Mouse (Mus musculus): ENCODE data around the gene Pigo.
A peak's percentile ranks its signal among the peaks of the same experiment; 100 is the strongest.

The Pigo gene

GRCm38 (mm10) chr4:43025084-43025960 lies at the start of gene Pigo:
Pigo (minus strand) TSS chr4:43025819.
- peak; percentile 91 to 92 for DNase-seq

- no peak for DNase-seq
Observed at GRCm38 (mm10) chr4:43074923-43075322, 49.3 kb upstream of the Pigo start.

- DNase-seq, result no peak
Observed at GRCm38 (mm10) chr4:43065471-43065870, 39.9 kb upstream of the Pigo start.

GRCm38 (mm10) chr4:43060286-43060685 lies 34.7 kb upstream of the Pigo start:
- no peak for DNase-seq

GRCm38 (mm10) chr4:43059697-43060096 lies 34.1 kb upstream of the Pigo start:
- DNase-seq, result no peak

- DNase-seq, result peak; percentile 39 to 54
Observed at GRCm38 (mm10) chr4:43058753-43059654, 33.4 kb upstream of the Pigo start, which contains the start of gene Unc13b. Unc13b (plus strand) TSS chr4:43058953.

- no peak for DNase-seq
Observed at GRCm38 (mm10) chr4:43058392-43058752, 32.8 kb upstream of the Pigo start.

GRCm38 (mm10) chr4:43057654-43058053 lies 32.0 kb upstream of the Pigo start:
- DNase-seq, result no peak

GRCm38 (mm10) chr4:43052627-43053026 lies 27.0 kb upstream of the Pigo start:
- no peak for DNase-seq

- peak; percentile 47 to 50 for DNase-seq
Observed at GRCm38 (mm10) chr4:43047231-43047630, 21.6 kb upstream of the Pigo start.

- no peak for DNase-seq
Observed at GRCm38 (mm10) chr4:43046607-43047006, 21.0 kb upstream of the Pigo start.

- DNase-seq, result peak; percentile 80 to 82
Observed at GRCm38 (mm10) chr4:43045659-43046302, 20.2 kb upstream of the Pigo start, which contains the start of gene Fam214b. Fam214b (minus strand) TSS chr4:43046220.

GRCm38 (mm10) chr4:43045285-43045658 lies 19.7 kb upstream of the Pigo start:
- peak in 1 of 2 experiments; percentile 19 for DNase-seq

- DNase-seq, result no peak
Observed at GRCm38 (mm10) chr4:43044673-43045072, 19.1 kb upstream of the Pigo start.

- DNase-seq, result peak; percentile 52 to 69
Observed at GRCm38 (mm10) chr4:43043644-43044357, 18.2 kb upstream of the Pigo start.

GRCm38 (mm10) chr4:43040881-43041547 lies 15.4 kb upstream of the Pigo start:
- DNase-seq, result no peak

GRCm38 (mm10) chr4:43040114-43040572 lies 14.5 kb upstream of the Pigo start:
- DNase-seq, result peak; percentile 86 to 92

- DNase-seq, result no peak
Observed at GRCm38 (mm10) chr4:43039609-43040008, 14.0 kb upstream of the Pigo start.

GRCm38 (mm10) chr4:43038567-43039495 lies 13.2 kb upstream of the Pigo start:
- no peak for DNase-seq

GRCm38 (mm10) chr4:43037860-43038566 lies 12.4 kb upstream of the Pigo start:
- no peak for DNase-seq

Data from thymus, postnatal 36 days (tissue).